Mouse (Mus musculus) CH12.LX (cell line): ENCODE data around the gene Hyal2. TPM values are rescaled to one million over a fixed set of nuclear protein-coding genes. Genes with fewer than 3 reads are reported as not detected.

Experiments used
- DNase-seq: peaks from one replicate; pipeline ENCODE4 v3.0.0-alpha.2; 2013; ENCODE audit errors: extremely low read depth
- H3K27ac ChIP-seq: 2 replicates; pipeline ENCODE4 v1.5.1; 2012; ENCODE audit warnings: low read depth, mild to moderate bottlenecking, control low read depth, moderate library complexity; ENCODE audit not compliant: insufficient read depth
- H3K27me3 ChIP-seq: replicated peaks from 2 replicates; pipeline ENCODE3; 2012; ENCODE audit warnings: inconsistent platforms
- H3K36me3 ChIP-seq, 2 experiments: replicated peaks in 1 of 2; 2 replicates each; pipeline versions ENCODE3 to v1.6.1; 2012; ENCODE audit warnings: inconsistent platforms in 1 of 2, low read length in 1 of 2, mild to moderate bottlenecking in 1 of 2, mixed read lengths in 1 of 2, moderate library complexity in 1 of 2; ENCODE audit not compliant: control insufficient read depth in 1 of 2, insufficient read depth in 1 of 2
- H3K4me1 ChIP-seq, 2 experiments: 2 replicates each; pipeline ENCODE4 v1.6.1; 2012; ENCODE audit warnings: inconsistent platforms in 1 of 2, moderate library complexity in 1 of 2; ENCODE audit not compliant: insufficient read depth in 2 of 2, control insufficient read depth in 1 of 2
- H3K4me2 ChIP-seq: 2 replicates; pipeline ENCODE4 v1.6.1; 2012; ENCODE audit warnings: low read depth, mild to moderate bottlenecking, control low read depth; ENCODE audit not compliant: poor library complexity, insufficient read depth, severe bottlenecking
- H3K4me3 ChIP-seq, 3 experiments: fragments of 150-350 bp in 1 of 3; sonication (generic) in 1 of 3; replicated peaks in 1 of 3; 2 replicates each; pipeline versions ENCODE3 to v1.5.1; 2011 to 2012; ENCODE audit warnings: low read depth in 2 of 3, low read length in 2 of 3, mild to moderate bottlenecking in 2 of 3, moderate library complexity in 2 of 3, control low read depth in 1 of 3, improper control_type of control experiment in 1 of 3, inconsistent platforms in 1 of 3, mixed read lengths in 1 of 3; ENCODE audit not compliant: poor library complexity in 1 of 3
- H3K79me2 ChIP-seq: replicated peaks from 2 replicates; pipeline ENCODE4 v1.6.1; 2012; ENCODE audit warnings: mild to moderate bottlenecking, moderate library complexity; ENCODE audit not compliant: control insufficient read depth, poor library complexity, insufficient read depth, severe bottlenecking; ENCODE audit errors: extremely low read depth
- H3K9ac ChIP-seq: 2 replicates; pipeline ENCODE4 v1.6.1; 2012; ENCODE audit warnings: low read depth, mild to moderate bottlenecking, control low read depth, moderate library complexity; ENCODE audit not compliant: insufficient read depth
- H3K9me3 ChIP-seq: replicated peaks from 2 replicates; pipeline ENCODE3; 2012; ENCODE audit warnings: low read length, inconsistent platforms, mixed read lengths
- BHLHE40 ChIP-seq: IDR thresholded peaks from 2 replicates; pipeline ENCODE4 v1.6.1; 2011; ENCODE audit warnings: mild to moderate bottlenecking, low read depth, low read length, improper control_type of control experiment
- CHD2 ChIP-seq: IDR thresholded peaks from 2 replicates; pipeline ENCODE4 v1.6.1; 2011; ENCODE audit warnings: low read length, improper control_type of control experiment
- CTCF ChIP-seq, 2 experiments: IDR thresholded peaks in 1 of 2; conservative IDR thresholded peaks in 1 of 2; 2 replicates each; pipeline ENCODE4 v1.5.1; 2011 to 2012; ENCODE audit warnings: low read depth in 2 of 2, low read length in 2 of 2, improper control_type of control experiment in 1 of 2, inconsistent platforms in 1 of 2, mild to moderate bottlenecking in 1 of 2, moderate library complexity in 1 of 2
- ELF1 ChIP-seq: IDR thresholded peaks from 2 replicates; pipeline ENCODE4 v1.6.1; 2014; ENCODE audit warnings: low read depth, mild to moderate bottlenecking, inconsistent platforms, low read length, improper control_type of control experiment
- HCFC1 ChIP-seq: IDR thresholded peaks from 2 replicates; pipeline ENCODE4 v1.6.1; 2012; ENCODE audit warnings: low read depth, mild to moderate bottlenecking, inconsistent platforms, low read length, improper control_type of control experiment
- IRF4 ChIP-seq: IDR thresholded peaks from 2 replicates; pipeline ENCODE4 v1.6.1; 2014; ENCODE audit warnings: low read depth, mild to moderate bottlenecking, inconsistent platforms, low read length, improper control_type of control experiment
- JUN ChIP-seq: IDR thresholded peaks from 2 replicates; pipeline ENCODE4 v1.6.1; 2011; ENCODE audit warnings: low read depth, mild to moderate bottlenecking, low read length, improper control_type of control experiment, moderate library complexity; ENCODE audit not compliant: insufficient read depth
- JUND ChIP-seq: conservative IDR thresholded peaks from 2 replicates; pipeline ENCODE4 v1.6.1; 2011; ENCODE audit warnings: low read depth, low read length, improper control_type of control experiment
- KAT2A ChIP-seq: IDR thresholded peaks from 2 replicates; pipeline ENCODE4 v1.6.1; 2012; ENCODE audit warnings: low read length, improper control_type of control experiment, inconsistent platforms; ENCODE audit not compliant: insufficient replicate concordance
- MEF2A ChIP-seq: IDR thresholded peaks from 2 replicates; pipeline ENCODE4 v1.6.1; 2014; ENCODE audit warnings: low read depth, mild to moderate bottlenecking, inconsistent platforms, low read length, improper control_type of control experiment, borderline replicate concordance
- MXI1 ChIP-seq: IDR thresholded peaks from 2 replicates; pipeline ENCODE4 v1.6.1; 2011; ENCODE audit warnings: mild to moderate bottlenecking, low read depth, low read length, improper control_type of control experiment
- MYC ChIP-seq: IDR thresholded peaks from 2 replicates; pipeline ENCODE4 v1.6.1; 2011; ENCODE audit warnings: low read depth, mild to moderate bottlenecking, improper control_type of control experiment, low read length
- NRF1 ChIP-seq: IDR thresholded peaks from 2 replicates; pipeline ENCODE4 v1.6.1; 2014; ENCODE audit warnings: low read depth, mild to moderate bottlenecking, inconsistent platforms, low read length, improper control_type of control experiment, moderate library complexity
- POLR2A ChIP-seq: IDR thresholded peaks from 2 replicates; pipeline ENCODE4 v1.6.1; 2011; ENCODE audit warnings: low read depth, mild to moderate bottlenecking, improper control_type of control experiment, low read length
- SMC3 ChIP-seq: IDR thresholded peaks from 2 replicates; pipeline ENCODE4 v1.6.1; 2011; ENCODE audit warnings: low read depth, low read length, improper control_type of control experiment
- TBP ChIP-seq: conservative IDR thresholded peaks from 2 replicates; pipeline ENCODE4 v1.6.1; 2011; ENCODE audit warnings: low read depth, low read length, improper control_type of control experiment
- TCF12 ChIP-seq: IDR thresholded peaks from 2 replicates; pipeline ENCODE4 v1.6.1; 2014; ENCODE audit warnings: low read depth, mild to moderate bottlenecking, inconsistent platforms, low read length, improper control_type of control experiment
- UBTF ChIP-seq: IDR thresholded peaks from 2 replicates; pipeline ENCODE4 v1.6.1; 2012; ENCODE audit warnings: low read depth, mild to moderate bottlenecking, inconsistent platforms, low read length, improper control_type of control experiment, moderate library complexity
- USF1 ChIP-seq: IDR thresholded peaks from 2 replicates; pipeline ENCODE4 v1.6.1; 2014; ENCODE audit warnings: low read depth, mild to moderate bottlenecking, inconsistent platforms, low read length, improper control_type of control experiment
- USF2 ChIP-seq: conservative IDR thresholded peaks from 2 replicates; pipeline ENCODE4 v1.6.1; 2011; ENCODE audit warnings: low read depth, low read length, improper control_type of control experiment
- ZC3H11A ChIP-seq: IDR thresholded peaks from 2 replicates; pipeline ENCODE4 v1.6.1; 2012; ENCODE audit warnings: low read depth, mild to moderate bottlenecking, inconsistent platforms, low read length, improper control_type of control experiment
- ZKSCAN1 ChIP-seq: IDR thresholded peaks from 2 replicates; pipeline ENCODE4 v1.6.1; 2012; ENCODE audit warnings: low read depth, inconsistent platforms, low read length, improper control_type of control experiment, borderline replicate concordance
- ZNF384 ChIP-seq: IDR thresholded peaks from 2 replicates; pipeline ENCODE4 v1.6.1; 2012; ENCODE audit warnings: low read depth, low read length, improper control_type of control experiment, inconsistent platforms
- dilution Hi-C: fragments of 300-500 bp; cut with MboI; formaldehyde crosslinking; loops from 2 replicates; pipeline ENCODE4 v1.14.3; 2020; ENCODE audit warnings: low sequenced_read_pairs; ENCODE audit not compliant: extremely low pct_unique_long_range_greater_than_20kb, extremely low pct_ligation_motif_present
- in situ Hi-C: fragments of 300-500 bp; cut with MboI; formaldehyde crosslinking; loops from 3 replicates; pipeline ENCODE4 v1.14.3; 2019; ENCODE audit warnings: low sequenced_read_pairs, low pct_ligation_motif_present, low pct_unique_long_range_greater_than_20kb, mixed read lengths
- polyA plus RNA-seq: library from polyadenylated mRNA; unstranded; fragments of >175 nt; gene quantifications from 2 replicates; pipeline ENCODE4 v1.2.1, GENCODE M21; 2012; ENCODE audit warnings: low read depth; ENCODE audit not compliant: insufficient read length
- total RNA-seq, 2 experiments: library from RNA; depleted of rRNA; stranded (reverse); fragments of 300-350 nt in 1 of 2; fragments of >200 nt in 1 of 2; gene quantifications; 2 replicates each; pipeline ENCODE4 v1.2.3; 2012 to 2014

Gene Hyal2
- total and polyA plus RNA-seq, 3 experiments = 16.4 to 30.9 (median 26.8) TPM

- no peak for DNase-seq
- in situ Hi-C loops (no loop called here), dilution Hi-C loops (no loop called here)
- Histone ChIP-seq H3K4me1 (peaks cover 15 to 36% of the 10 kb centered on the region in 2 experiments), H3K79me2 (no peaks in the 10 kb centered on the region), H3K9ac (no peak overlapping the region), H3K9me3 (no peaks in the 10 kb centered on the region), H3K27ac (no peak overlapping the region), H3K4me3 (no peak overlapping the region), H3K36me3 (peaks cover 26 to 52% of the 10 kb centered on the region in 2 experiments), H3K27me3 (no peaks in the 10 kb centered on the region), H3K4me2 (no peak overlapping the region)
- TF ChIP-seq USF2 (no peak), MYC (no peak), MEF2A (no peak), POLR2A (no peak), HCFC1 (no peak), ZNF384 (no peak), JUND (no peak), CTCF (conservative IDR thresholded peaks at IDR 0.05 in 1 of 2, IDR thresholded peaks at IDR 0.05 in 1 of 2; ENCODE audit: low read depth in 2 of 2, low read length in 2 of 2) (no peak), TCF12 (no peak), USF1 (no peak), JUN (no peak)
Measured at GRCm38 (mm10) chr9:107570845-107571244, 3.1 kb downstream of the Hyal2 start.

DNA sequence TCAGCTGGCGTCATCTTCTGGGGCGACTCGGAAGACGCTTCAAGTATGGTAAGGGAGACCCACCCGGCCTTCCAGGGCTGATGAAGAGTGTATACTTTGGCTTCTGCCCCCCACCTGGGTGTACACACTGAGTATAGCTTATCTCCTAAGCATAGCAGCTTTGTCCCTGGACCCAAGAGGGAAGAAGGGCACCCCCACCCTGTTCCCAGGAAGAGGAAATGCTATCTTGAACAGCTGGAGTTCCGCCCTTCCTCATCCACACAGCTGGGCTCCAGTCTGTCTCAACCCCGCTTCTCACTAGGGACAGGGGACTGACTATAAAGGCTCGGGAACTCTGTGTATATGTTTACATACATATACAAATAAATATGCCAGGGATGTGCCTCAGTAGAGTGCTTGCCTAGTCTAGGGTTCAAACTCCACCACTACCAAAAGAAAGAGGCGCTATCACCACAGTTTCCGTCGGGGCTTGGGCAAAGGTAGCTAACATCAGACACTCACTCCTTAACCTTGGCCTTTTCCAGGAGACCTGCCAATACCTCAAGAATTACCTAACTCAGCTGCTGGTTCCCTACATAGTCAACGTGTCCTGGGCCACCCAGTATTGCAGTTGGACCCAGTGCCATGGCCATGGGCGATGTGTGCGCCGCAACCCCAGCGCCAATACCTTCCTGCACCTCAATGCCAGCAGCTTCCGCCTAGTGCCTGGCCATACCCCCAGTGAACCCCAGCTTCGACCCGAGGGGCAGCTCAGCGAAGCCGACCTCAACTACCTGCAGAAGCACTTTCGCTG, 4.0 kb downstream of the Hyal2 start:
- peaks cover 21 to 35% of the 10 kb centered on the region in 2 experiments for H3K4me1 ChIP-seq
- H3K27me3 ChIP-seq = no peaks in the 10 kb centered on the region
- peaks cover 22 to 44% of the 10 kb centered on the region in 2 experiments for H3K36me3 ChIP-seq
- in situ Hi-C loops (no loop called here), dilution Hi-C loops (no loop called here)
- H3K27ac ChIP-seq = no peak overlapping the region
- no peak for TF ChIP-seq IRF4
- TF ChIP-seq MXI1 = no peak
- no peak for TF ChIP-seq BHLHE40
- TF ChIP-seq ELF1 = no peak
- no peak for TF ChIP-seq NRF1
- TF ChIP-seq TBP = no peak
- no peak for TF ChIP-seq KAT2A
- TF ChIP-seq UBTF = no peak
- TF ChIP-seq CHD2 = no peak
- TF ChIP-seq SMC3 = no peak
- TF ChIP-seq JUND = no peak
- no peak for TF ChIP-seq USF2
- TF ChIP-seq ZKSCAN1 = no peak
- no peak for TF ChIP-seq POLR2A
- TF ChIP-seq JUN = no peak
- no peak for TF ChIP-seq MEF2A
- TF ChIP-seq ZC3H11A = no peak
- TF ChIP-seq TCF12 = no peak
- no peak overlapping the region for H3K4me2 ChIP-seq
- no peaks in the 10 kb centered on the region for H3K9me3 ChIP-seq
- DNase-seq = no peak
- H3K9ac ChIP-seq = no peak overlapping the region
- no peaks in the 10 kb centered on the region for H3K79me2 ChIP-seq
- no peak overlapping the region for H3K4me3 ChIP-seq
